Comparison of ENCODE assay signal across 10 mouse cellular contexts in genomic region chr2:4562373-4562772, GRCm38 (mm10).
DNase-seq lines count a peak whose midpoint lies in the region; ATAC-seq lines count a peak whose summit lies in the region.
"Had no signal": no experiment of that assay in that cellular context is flagged by ENCODE, and none has a peak within 500 bp of the region (broad histone marks: within the 10 kb centered on the region; RNA-seq: fewer than 3 reads in every experiment).

No protein-coding gene starts in this region.

- no peaks in the 10 kb centered on the region for H3K9me3 ChIP-seq in lung, embryonic 15.5 days
- H3K9me3 ChIP-seq in erythroblast, embryonic 14.5 days (ENCODE audit: control insufficient read depth, low read length): no peaks in the 10 kb centered on the region
- no peaks in the 10 kb centered on the region for H3K9me3 ChIP-seq in limb, embryonic 11.5 days (ENCODE audit: control insufficient read depth, low read length)
- H3K9me3 ChIP-seq in neural tube, embryonic 13.5 days: no peaks in the 10 kb centered on the region

- H3K9ac ChIP-seq in lung, embryonic 15.5 days: peak overlapping the region; percentile 57; the same call in 1 of the 2 replicates
- H3K9ac ChIP-seq in limb, embryonic 11.5 days (ENCODE audit: low read length): no peak overlapping the region
- no peak overlapping the region for H3K9ac ChIP-seq in neural tube, embryonic 13.5 days

- 64% methylated on average over 3 of the region's 3 CpGs for WGBS in lung, embryonic 15.5 days
- WGBS in limb, embryonic 11.5 days: 56% methylated on average over 3 of the region's 3 CpGs
- WGBS in neural tube, embryonic 13.5 days: 73% methylated on average over 3 of the region's 3 CpGs

- no peak for ATAC-seq in lung, embryonic 15.5 days (ENCODE audit: borderline replicate concordance, extremely low read depth, low FRiP score, low TSS enrichment)
- no peak for ATAC-seq in limb, embryonic 11.5 days (ENCODE audit: insufficient number of reproducible peaks, low FRiP score, low TSS enrichment, low read depth)
- no peak for ATAC-seq in neural tube, embryonic 13.5 days (ENCODE audit: low read depth)

- no peak for DNase-seq in lung, postnatal 14 days
- no peak for DNase-seq in limb, embryonic 11.5 days (ENCODE audit: low spot score)
- DNase-seq in ovary, postnatal 36 days (ENCODE audit: low spot score): no peak
- DNase-seq in adrenal gland, postnatal 36 days: no peak
- DNase-seq in frontal cortex, postnatal 36 days (ENCODE audit: low spot score in 2 of 2): no peak
- DNase-seq: embryo, embryonic 11 days had no signal

- no peaks in the 10 kb centered on the region for H3K27me3 ChIP-seq in lung, embryonic 15.5 days
- H3K27me3 ChIP-seq in erythroblast, embryonic 14.5 days (ENCODE audit: control insufficient read depth): no peaks in the 10 kb centered on the region
- no peaks in the 10 kb centered on the region for H3K27me3 ChIP-seq in limb, embryonic 11.5 days (ENCODE audit: control insufficient read depth, insufficient read depth, low read length)
- H3K27me3 ChIP-seq in neural tube, embryonic 13.5 days: no peaks in the 10 kb centered on the region

- peaks cover 80% of the 10 kb centered on the region for H3K4me1 ChIP-seq in lung, embryonic 15.5 days
- peaks cover 79% of the 10 kb centered on the region for H3K4me1 ChIP-seq in erythroblast, embryonic 14.5 days (ENCODE audit: control insufficient read depth)
- H3K4me1 ChIP-seq in limb, embryonic 11.5 days (ENCODE audit: control insufficient read depth, insufficient read depth, low read length): peaks cover 36% of the 10 kb centered on the region
- peaks cover 61% of the 10 kb centered on the region for H3K4me1 ChIP-seq in neural tube, embryonic 13.5 days (replicated peaks)

- H3K27ac ChIP-seq in lung, embryonic 15.5 days: 0 out of 2 replicates have a peak overlapping the region, but pooled peaks have one; percentile 32
- 0 out of 2 replicates have a peak overlapping the region, but pooled peaks have one; percentile 12 for H3K27ac ChIP-seq in limb, embryonic 11.5 days (replicated peaks; ENCODE audit: low read depth, low read length)
- no peak overlapping the region for H3K27ac ChIP-seq in neural tube, embryonic 13.5 days (replicated peaks)
- H3K27ac ChIP-seq: left cerebral cortex, adult 2 months had no signal

- H3K4me3 ChIP-seq in lung, embryonic 15.5 days: peak overlapping the region; percentile 55
- H3K4me3 ChIP-seq in erythroblast, embryonic 14.5 days (replicated peaks): peak overlapping the region; percentile 68
- peak overlapping the region; percentile 39 for H3K4me3 ChIP-seq in limb, embryonic 11.5 days (ENCODE audit: low read depth, low read length)
- peak overlapping the region; percentile 41; the same call in 1 of the 2 replicates for H3K4me3 ChIP-seq in neural tube, embryonic 13.5 days
- H3K4me3 ChIP-seq: left cerebral cortex, adult 2 months had no signal

- peaks cover 10% of the 10 kb centered on the region for H3K36me3 ChIP-seq in lung, embryonic 15.5 days
- H3K36me3 ChIP-seq in erythroblast, embryonic 14.5 days (ENCODE audit: control insufficient read depth): peaks cover 63% of the 10 kb centered on the region
- H3K36me3 ChIP-seq in limb, embryonic 11.5 days (ENCODE audit: control insufficient read depth, insufficient read depth, low read length): peaks cover 5% of the 10 kb centered on the region; the same call in 1 of the 2 replicates
- H3K36me3 ChIP-seq in neural tube, embryonic 13.5 days: peaks cover 18% of the 10 kb centered on the region

- H3K4me2 ChIP-seq in lung, embryonic 15.5 days: peak overlapping the region; percentile 74
- peak overlapping the region; percentile 55 for H3K4me2 ChIP-seq in limb, embryonic 11.5 days (ENCODE audit: low read depth, severe bottlenecking)
- peak overlapping the region; percentile 70 for H3K4me2 ChIP-seq in neural tube, embryonic 13.5 days
